Mouse (Mus musculus) cortical plate, adult 2 months (tissue): ENCODE results near the gene Ptpdc1.

Source experiments
- CTCF ChIP-seq: fragments of 200-500 bp; IDR thresholded peaks from 2 replicates; pipeline ENCODE4 v1.5.1; 2011; ENCODE audit warnings: mild to moderate bottlenecking, control low read depth, low read length; ENCODE audit not compliant: insufficient read depth; ENCODE audit errors: extremely low read depth
- POLR2A ChIP-seq: fragments of 200-500 bp; IDR thresholded peaks from 2 replicates; pipeline ENCODE4 v1.6.1; 2011; ENCODE audit warnings: mild to moderate bottlenecking, low read length, control low read depth; ENCODE audit not compliant: insufficient read depth; ENCODE audit errors: extremely low read depth

DNA sequence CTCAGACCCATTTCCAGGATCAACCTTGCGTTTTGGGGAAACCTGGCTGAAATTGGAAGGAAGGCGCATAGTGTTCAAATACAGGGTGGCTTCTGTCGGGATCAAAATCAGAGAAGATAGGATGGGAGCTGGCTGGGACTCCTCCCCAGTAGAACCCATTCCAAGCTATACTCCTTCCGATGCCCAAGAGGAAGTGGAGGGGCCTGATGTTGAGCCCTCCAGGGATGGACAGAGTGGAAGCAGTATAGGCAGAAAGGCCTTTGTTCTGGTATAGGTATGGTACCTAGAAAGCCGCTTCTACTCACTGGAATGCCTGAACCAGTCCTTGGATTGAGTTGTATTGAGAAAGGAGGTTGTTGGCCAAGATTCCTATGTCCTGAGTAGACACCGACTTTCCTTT is 35.3 kb upstream of the Ptpdc1 start:
- TF ChIP-seq CTCF (no peak), POLR2A (no peak)
